In the genomic region with DNA sequence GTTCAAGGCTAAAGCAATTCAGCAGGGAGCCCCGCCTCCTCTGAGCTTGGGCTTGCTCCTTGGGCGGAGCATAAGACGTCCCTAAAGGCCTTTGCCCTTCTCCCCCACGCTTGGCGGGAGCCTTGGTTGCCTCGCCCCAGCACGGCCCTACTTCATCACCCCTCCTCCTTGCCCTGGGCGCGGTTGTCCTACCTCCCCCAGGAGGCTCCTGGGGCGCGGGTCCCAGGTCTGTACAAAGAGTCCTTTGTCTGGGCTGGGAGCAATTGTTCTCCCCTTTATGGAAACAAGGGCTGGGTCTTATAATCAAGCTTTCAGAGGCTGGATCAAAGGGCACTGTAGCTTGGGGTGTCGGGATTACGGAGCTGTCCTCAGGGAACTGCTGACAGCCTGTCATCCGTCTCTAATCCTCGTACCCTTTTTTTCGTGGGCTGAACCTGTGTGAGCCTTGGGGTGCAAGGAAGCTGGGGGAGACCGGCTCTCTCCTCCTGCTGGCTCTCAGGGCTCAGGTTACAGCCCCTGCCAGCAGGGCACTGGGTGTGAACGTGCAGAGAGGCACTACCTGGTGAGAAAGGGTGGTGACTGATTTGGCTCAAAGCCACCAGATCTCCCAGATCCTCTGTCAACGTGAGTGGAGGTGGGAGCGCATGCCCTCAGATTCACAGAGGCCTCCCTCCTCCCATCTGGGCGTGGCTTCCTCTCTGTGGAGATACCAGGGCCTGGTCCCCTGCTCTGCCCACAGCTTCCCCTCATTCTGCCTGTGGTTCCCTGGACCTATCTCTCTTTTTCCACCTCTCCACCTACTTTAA, we compare ENCODE assay signal across 8 mouse cellular contexts. TPM values are rescaled to one million over a fixed set of nuclear protein-coding genes. Genes with fewer than 3 reads are reported as not detected.
A peak's percentile ranks its signal among the peaks of the same experiment; 100 is the strongest.
DNase-seq lines count a peak whose midpoint lies in the region; ATAC-seq and TF ChIP-seq lines count a peak whose summit lies in the region.

No protein-coding gene starts in this region.

- no peak for TF ChIP-seq CTCF in kidney, adult 2 months (conservative IDR thresholded peaks at IDR 0.05; ENCODE audit: insufficient read depth, insufficient read length, low read depth, low read length)
- TF ChIP-seq CTCF in lung, postnatal 0 days (IDR thresholded peaks at IDR 0.05), result no peak

- H3K27me3 ChIP-seq in kidney, adult 2 months (replicated peaks; ENCODE audit: control insufficient read depth, insufficient read depth, low read length), result no peaks in the 10 kb centered on the region
- no peaks in the 10 kb centered on the region for H3K27me3 ChIP-seq in lung, postnatal 0 days (replicated peaks; ENCODE audit: insufficient read depth, low read length)

- H3K9ac ChIP-seq in lung, postnatal 0 days (replicated peaks; ENCODE audit: low read depth), result 0 out of 2 replicates have a peak overlapping the region, but pooled peaks have one; percentile 8

- TF ChIP-seq EP300 in lung, postnatal 0 days (IDR thresholded peaks at IDR 0.05), result no peak

- H3K27ac ChIP-seq in kidney, adult 2 months (ENCODE audit: insufficient read depth, low read depth, low read length), result no peak overlapping the region
- H3K27ac ChIP-seq in lung, postnatal 0 days (ENCODE audit: low read length), result peak overlapping the region; percentile 9; the same call in 1 of the 2 replicates

- intact Hi-C loops in left cerebral cortex, postnatal 14 days (cut with DNase I), result no loop called here

- 18% methylated on average over 21 of the region's 21 CpGs for WGBS in kidney, adult 2 months
- 6% methylated on average over 21 of the region's 21 CpGs for WGBS in lung, postnatal 0 days

- H3K4me3 ChIP-seq in kidney, adult 2 months (ENCODE audit: insufficient read depth, low read depth, low read length), result no peak overlapping the region
- no peak overlapping the region for H3K4me3 ChIP-seq in lung, postnatal 0 days (ENCODE audit: low read depth, low read length)

- ATAC-seq in erythroid progenitor cell, adult 5-6 weeks (replicated peaks; ENCODE audit: low FRiP score, poor library complexity, severe bottlenecking), result peak; percentile 74; the same call in 1 of the 2 replicates
- ATAC-seq in lung, postnatal 0 days, result peak; percentile 67

- peak; percentile 36 for DNase-seq in ovary, adult 18-20 months (ENCODE audit: low spot score)
- no peak for DNase-seq in ovary, postnatal 14 days (ENCODE audit: low spot score)
- DNase-seq in kidney, adult 2 months, result peak; percentile 77
- peak; percentile 39 for DNase-seq in lung, postnatal 0 days (ENCODE audit: low spot score)
- peak; percentile 57 for DNase-seq in testis, postnatal 10 days (ENCODE audit: low spot score)
- DNase-seq in left cerebral cortex, postnatal 14 days (ENCODE audit: low spot score in 2 of 2), result no peak
- DNase-seq in gastrocnemius, adult 18-20 months (ENCODE audit: low spot score), result no peak

- TF ChIP-seq POLR2A in kidney, adult 2 months (IDR thresholded peaks at IDR 0.05; ENCODE audit: low read depth, low read length), result no peak

- peak overlapping the region; percentile 27; the same call in 1 of the 2 replicates for H3K4me2 ChIP-seq in lung, postnatal 0 days (replicated peaks; ENCODE audit: low read depth, low read length)

- no peaks in the 10 kb centered on the region for H3K4me1 ChIP-seq in kidney, adult 2 months (ENCODE audit: control insufficient read depth, insufficient read depth, low read length)
- 0 out of 2 replicates have a peak, but pooled peaks cover 5% of the 10 kb centered on the region for H3K4me1 ChIP-seq in lung, postnatal 0 days (ENCODE audit: insufficient read depth, low read depth, low read length)

- no peaks in the 10 kb centered on the region for H3K9me3 ChIP-seq in lung, postnatal 0 days (ENCODE audit: low read length)

- no peaks in the 10 kb centered on the region for H3K36me3 ChIP-seq in kidney, adult 2 months (ENCODE audit: control insufficient read depth, insufficient read depth, low read length)
- H3K36me3 ChIP-seq in lung, postnatal 0 days (ENCODE audit: insufficient read depth, low read length), result no peaks in the 10 kb centered on the region

RNA-seq across cellular contexts. Expression of a gene that starts 31.7 kb away (rescaled TPM):
- not detected in 2 replicates for total RNA-seq in erythroid progenitor cell, adult 5-6 weeks (2015; ENCODE audit: low replicate concordance)
- total RNA-seq in erythroid progenitor cell, adult 5-6 weeks (2017; ENCODE audit: low replicate concordance), result not detected in 2 replicates
- 0.75 and 0.98 TPM in 2 replicates for polyA plus RNA-seq in kidney, adult 2 months (2012; rRNA removed)
- polyA plus RNA-seq in lung, postnatal 0 days (2015; fragmentation: Nextera tagmentation; extraction: Ambion mirVana), result 0.06 and 0.19 TPM in 2 replicates
- 100 to 1,000 TPM; 148 to 163 TPM for total RNA-seq in left cerebral cortex, postnatal 14 days (2021)
- total RNA-seq in gastrocnemius, adult 18-20 months (2021), result under 1 TPM; 0.46 to 0.55 TPM

RNA-seq across cellular contexts. Expression of a gene that starts 52.6 kb away (rescaled TPM):
- 19.3 and 21.3 TPM in 2 replicates for total RNA-seq in erythroid progenitor cell, adult 5-6 weeks (2015; ENCODE audit: low replicate concordance)
- total RNA-seq in erythroid progenitor cell, adult 5-6 weeks (2017; ENCODE audit: low replicate concordance), result 12.3 and 17.8 TPM in 2 replicates
- 95.2 and 107 TPM in 2 replicates for polyA plus RNA-seq in kidney, adult 2 months (2012; rRNA removed)
- 51.8 and 56.3 TPM in 2 replicates for polyA plus RNA-seq in lung, postnatal 0 days (2015; fragmentation: Nextera tagmentation; extraction: Ambion mirVana)
- total RNA-seq in left cerebral cortex, postnatal 14 days (2021), result 100 to 1,000 TPM; 329 to 359 TPM
- 10 to 100 TPM; 17.4 to 22.5 TPM for total RNA-seq in gastrocnemius, adult 18-20 months (2021)

RNA-seq across cellular contexts. Expression of a gene that starts 59.2 kb away (rescaled TPM):
- total RNA-seq in erythroid progenitor cell, adult 5-6 weeks (2015; ENCODE audit: low replicate concordance), result not detected in 2 replicates
- total RNA-seq in erythroid progenitor cell, adult 5-6 weeks (2017; ENCODE audit: low replicate concordance), result not detected in 2 replicates
- polyA plus RNA-seq in kidney, adult 2 months (2012; rRNA removed), result 23.1 and 25.0 TPM in 2 replicates
- polyA plus RNA-seq in lung, postnatal 0 days (2015; fragmentation: Nextera tagmentation; extraction: Ambion mirVana), result 31.9 and 45.5 TPM in 2 replicates
- total RNA-seq in left cerebral cortex, postnatal 14 days (2021), result not detected
- under 1 TPM; 0.59 to 0.62 TPM for total RNA-seq in gastrocnemius, adult 18-20 months (2021)

Comparison
In these comparisons a context has a peak if more than half of its experiments do, and no peak if none do; other contexts are left out.
1. DNase-seq: peak in ovary, adult 18-20 months (single experiment), kidney, adult 2 months (single experiment), lung, postnatal 0 days (single experiment) and testis, postnatal 10 days (single experiment); none in ovary, postnatal 14 days (single experiment), left cerebral cortex, postnatal 14 days (0 of 2) and gastrocnemius, adult 18-20 months (single experiment).
2. RNA of a gene that starts 31.7 kb away (total RNA-seq): 148 to 163 TPM in left cerebral cortex, postnatal 14 days; 0.46 to 0.55 TPM in gastrocnemius, adult 18-20 months and not detected in erythroid progenitor cell, adult 5-6 weeks; every median in the first group is over 10 times any median in the second.
3. RNA of a gene that starts 52.6 kb away (total RNA-seq): 329 to 359 TPM in left cerebral cortex, postnatal 14 days; 17.4 to 22.5 TPM in gastrocnemius, adult 18-20 months and 12.3 to 21.3 TPM in erythroid progenitor cell, adult 5-6 weeks; every median in the first group is over 10 times any median in the second.